Mouse (Mus musculus) ES-Bruce4 (cell line): ENCODE measurements around the gene Ubp1.

Experiments used
- CTCF ChIP-seq: IDR thresholded peaks from one replicate; pipeline ENCODE4 v1.8.1; 2011; ENCODE audit warnings: low read depth, low read length
- POLR2A ChIP-seq: IDR thresholded peaks from one replicate; pipeline ENCODE4 v1.8.1; 2011; ENCODE audit warnings: low read length; ENCODE audit not compliant: insufficient read depth

- TF ChIP-seq POLR2A (peak; percentile 23), CTCF (no peak)
Observed at GRCm38 (mm10) chr9:113930534-113931374, at the start of gene Ubp1.
